Mouse (Mus musculus): ENCODE results near the gene Cyp24a1. TPM values are rescaled to one million over a fixed set of nuclear protein-coding genes. Genes with fewer than 3 reads are reported as not detected.

The Cyp24a1 gene
- total and polyA plus RNA-seq, 2 experiments = not detected

GRCm38 (mm10) chr2:170436204-170436603, 60.7 kb downstream of the Cyp24a1 start:
- Histone ChIP-seq H3K4me3 (ENCODE audit: insufficient read depth, low read depth, low read length) (no peak overlapping the region), H3K27me3 (ENCODE audit: control insufficient read depth, insufficient read depth, low read length) (no peaks in the 10 kb centered on the region), H3K36me3 (ENCODE audit: control insufficient read depth, insufficient read depth, low read length) (no peaks in the 10 kb centered on the region), H3K27ac (replicated peaks; ENCODE audit: insufficient read depth, low read depth, low read length) (no peak overlapping the region), H3K79me2 (ENCODE audit: control insufficient read depth, insufficient read depth, low read length) (no peaks in the 10 kb centered on the region), H3K9ac (ENCODE audit: low read depth, low read length) (no peak overlapping the region), H3K4me1 (ENCODE audit: control insufficient read depth, insufficient read depth, low read length) (no peaks in the 10 kb centered on the region)
- TF ChIP-seq CTCF (IDR thresholded peaks at IDR 0.05; ENCODE audit: low read depth, low read length) (no peak), POLR2A (IDR thresholded peaks at IDR 0.05; ENCODE audit: extremely low read depth, insufficient read depth, low read length) (no peak)
- no peak for DNase-seq (ENCODE audit: extremely low read depth, low read depth, low spot score)
- WGBS = 70% methylated on average over 4 of the region's 4 CpGs

Other genes starting within 250 kb of the Cyp24a1 start
- 0.07 TPM in 1 of 2 replicates, not detected in the other for gene Bcas1, start 69.3 kb downstream of the Cyp24a1 start, total RNA-seq (2014; rRNA removed)
- 0.02 TPM in 1 of 2 replicates, not detected in the other for gene Bcas1, start 69.3 kb downstream of the Cyp24a1 start, polyA plus RNA-seq (2012; rRNA removed)
- gene Pfdn4, start 717 bp downstream of the Cyp24a1 start, total RNA-seq (2014; rRNA removed) = 5.4 and 10.6 TPM in 2 replicates
- 1.4 and 1.8 TPM in 2 replicates for gene Pfdn4, start 717 bp downstream of the Cyp24a1 start, polyA plus RNA-seq (2012; rRNA removed)
- gene 4930470P17Rik, start 104.9 kb upstream of the Cyp24a1 start, total RNA-seq (2014; rRNA removed) = not detected in 2 replicates
- gene 4930470P17Rik, start 104.9 kb upstream of the Cyp24a1 start, polyA plus RNA-seq (2012; rRNA removed) = not detected in 2 replicates
- gene Dok5, start 234.7 kb upstream of the Cyp24a1 start, total RNA-seq (2014; rRNA removed) = not detected in 2 replicates
- not detected in 2 replicates for gene Dok5, start 234.7 kb upstream of the Cyp24a1 start, polyA plus RNA-seq (2012; rRNA removed)